Comparison of ENCODE assay signal across 8 mouse cellular contexts in the genomic region with DNA sequence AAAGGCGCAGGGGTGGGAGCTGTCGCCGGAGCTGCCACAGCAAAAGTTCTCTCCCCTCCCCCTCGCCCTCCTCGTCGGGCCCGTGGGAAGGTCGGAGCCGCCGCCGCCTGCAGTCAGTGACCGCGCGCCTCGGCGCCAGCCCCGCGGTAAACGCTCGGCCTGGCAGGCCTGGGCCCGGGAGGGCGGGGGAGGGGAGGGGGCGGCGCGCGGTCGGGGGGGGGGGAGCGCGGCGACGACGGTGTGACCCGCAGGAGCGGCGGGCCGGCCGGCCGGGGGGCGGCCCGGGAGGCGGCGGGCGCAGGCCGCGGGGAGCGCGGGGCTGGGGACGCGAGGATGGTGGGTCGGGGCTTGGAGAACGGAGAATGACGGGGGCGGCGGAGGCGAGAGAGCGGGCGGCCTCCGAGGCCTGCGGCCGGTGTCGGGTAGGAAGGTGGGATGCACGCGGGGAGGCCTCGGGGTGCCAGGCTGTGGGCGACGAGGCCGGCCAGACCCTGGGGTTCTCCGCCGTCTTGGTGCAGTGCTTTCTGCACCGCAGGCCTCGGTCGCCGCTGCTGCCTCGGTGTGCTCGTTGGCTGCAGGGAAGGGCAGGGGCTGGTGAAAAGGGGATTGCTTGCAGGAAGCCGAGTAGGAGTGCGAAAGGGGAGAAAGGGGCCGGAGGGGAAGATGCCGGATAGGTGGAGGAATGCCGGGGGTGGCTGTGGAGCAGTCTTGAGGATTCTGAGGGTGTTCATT. TPM values are rescaled to one million over a fixed set of nuclear protein-coding genes. Genes with fewer than 3 reads are reported as not detected.
DNase-seq lines count a peak whose midpoint lies in the region; ATAC-seq and TF ChIP-seq lines count a peak whose summit lies in the region.

No protein-coding gene starts in this region.

- peak overlapping the region; percentile 85 for H3K9ac ChIP-seq in intestine, embryonic 14.5 days (ENCODE audit: low read length)
- H3K9ac ChIP-seq in limb, embryonic 14.5 days (ENCODE audit: low read depth, low read length, severe bottlenecking): peak overlapping the region; percentile 95
- peak overlapping the region; percentile 97 for H3K9ac ChIP-seq in midbrain, embryonic 16.5 days (ENCODE audit: low read depth, low read length)

- H3K36me3 ChIP-seq in intestine, embryonic 14.5 days (ENCODE audit: control insufficient read depth, insufficient read depth, low read length): no peaks in the 10 kb centered on the region
- H3K36me3 ChIP-seq in limb, embryonic 14.5 days (ENCODE audit: control insufficient read depth, insufficient read depth, low read length): peaks cover 7% of the 10 kb centered on the region; the same call in 1 of the 2 replicates
- no peaks in the 10 kb centered on the region for H3K36me3 ChIP-seq in midbrain, embryonic 16.5 days (ENCODE audit: control insufficient read depth, insufficient read depth, low read length)

- TF ChIP-seq CTCF in cortical plate, adult 2 months (IDR thresholded peaks at IDR 0.05; ENCODE audit: extremely low read depth, insufficient read depth, low read length): no peak

- H3K4me1 ChIP-seq in cortical plate, adult 2 months (ENCODE audit: control insufficient read depth, insufficient read depth, low read length): peaks cover 4% of the 10 kb centered on the region
- H3K4me1 ChIP-seq in intestine, embryonic 14.5 days (replicated peaks; ENCODE audit: control insufficient read depth, insufficient read depth, low read length): peaks cover 4% of the 10 kb centered on the region; the same call in 1 of the 2 replicates
- H3K4me1 ChIP-seq in limb, embryonic 14.5 days (ENCODE audit: control insufficient read depth, insufficient read depth, low read length): peaks cover 10% of the 10 kb centered on the region
- H3K4me1 ChIP-seq in midbrain, embryonic 16.5 days (ENCODE audit: control insufficient read depth, insufficient read depth, low read length): peaks cover 24% of the 10 kb centered on the region

- WGBS in intestine, embryonic 14.5 days: 1% methylated on average over 43 of the region's 80 CpGs
- WGBS in limb, embryonic 14.5 days: 2% methylated on average over 45 of the region's 80 CpGs
- WGBS in midbrain, embryonic 16.5 days: under 1% methylated on average over 30 of the region's 80 CpGs

- H3K4me3 ChIP-seq in cortical plate, adult 2 months (ENCODE audit: insufficient read depth, low read length): peak overlapping the region; percentile 99
- peak overlapping the region; percentile 66 for H3K4me3 ChIP-seq in intestine, embryonic 14.5 days (ENCODE audit: low read depth, low read length)
- peak overlapping the region; percentile 89 for H3K4me3 ChIP-seq in limb, embryonic 14.5 days (replicated peaks; ENCODE audit: low read length)
- H3K4me3 ChIP-seq in midbrain, embryonic 16.5 days (ENCODE audit: low read depth, low read length): peak overlapping the region; percentile 93

- peak overlapping the region; percentile 98 for H3K27ac ChIP-seq in cortical plate, adult 2 months (ENCODE audit: insufficient read depth, low read length)
- peak overlapping the region; percentile 89 for H3K27ac ChIP-seq in intestine, embryonic 14.5 days (ENCODE audit: low read depth)
- H3K27ac ChIP-seq in limb, embryonic 14.5 days (replicated peaks; ENCODE audit: low read depth, low read length): peak overlapping the region; percentile 96
- peak overlapping the region; percentile 97 for H3K27ac ChIP-seq in midbrain, embryonic 16.5 days (ENCODE audit: low read length)

- H3K4me2 ChIP-seq in intestine, embryonic 14.5 days (ENCODE audit: low read length): peak overlapping the region; percentile 81
- H3K4me2 ChIP-seq in limb, embryonic 14.5 days (replicated peaks; ENCODE audit: low read depth, low read length, severe bottlenecking): peak overlapping the region; percentile 91
- peak overlapping the region; percentile 69 for H3K4me2 ChIP-seq in midbrain, embryonic 16.5 days (ENCODE audit: low read length)

- ATAC-seq in intestine, embryonic 14.5 days (replicated peaks; ENCODE audit: low FRiP score, low TSS enrichment, low read depth): peak; percentile 78
- ATAC-seq in limb, embryonic 14.5 days (ENCODE audit: low FRiP score, low read depth): peak; percentile 82
- peak; percentile 85 for ATAC-seq in midbrain, embryonic 16.5 days

- DNase-seq in urinary bladder, adult 2 months (ENCODE audit: low spot score): peak; percentile 52
- DNase-seq in urinary bladder, postnatal 10 days (ENCODE audit: low spot score): no peak
- peak; percentile 8 to 27 for DNase-seq in gastrocnemius, adult 8-10 months (ENCODE audit: low spot score in 2 of 2)
- peak; percentile 87 for DNase-seq in intestine, embryonic 14.5 days (ENCODE audit: low spot score)
- DNase-seq in limb, embryonic 14.5 days (ENCODE audit: low spot score): no peak
- DNase-seq in spleen, postnatal 4 days (ENCODE audit: low spot score in 2 of 2): peak; percentile 48 to 80

- no peaks in the 10 kb centered on the region for H3K27me3 ChIP-seq in intestine, embryonic 14.5 days (replicated peaks; ENCODE audit: control insufficient read depth, insufficient read depth, low read length)
- no peaks in the 10 kb centered on the region for H3K27me3 ChIP-seq in limb, embryonic 14.5 days (ENCODE audit: control insufficient read depth, insufficient read depth, low read length)
- no peaks in the 10 kb centered on the region for H3K27me3 ChIP-seq in midbrain, embryonic 16.5 days (ENCODE audit: control insufficient read depth, insufficient read depth, low read depth, low read length)

- no peak for TF ChIP-seq POLR2A in cortical plate, adult 2 months (IDR thresholded peaks at IDR 0.05; ENCODE audit: extremely low read depth, insufficient read depth, low read length)
- 0 out of 2 replicates have a peak, but pooled peaks have one; percentile 24 for TF ChIP-seq POLR2A in limb, embryonic 14.5 days (IDR thresholded peaks at IDR 0.05; ENCODE audit: borderline replicate concordance, extremely low read depth, insufficient read depth, insufficient read length)

- no peaks in the 10 kb centered on the region for H3K9me3 ChIP-seq in intestine, embryonic 14.5 days (ENCODE audit: control insufficient read depth, low read length)
- no peaks in the 10 kb centered on the region for H3K9me3 ChIP-seq in limb, embryonic 14.5 days (ENCODE audit: control insufficient read depth, low read length)
- no peaks in the 10 kb centered on the region for H3K9me3 ChIP-seq in midbrain, embryonic 16.5 days (replicated peaks; ENCODE audit: control insufficient read depth, low read length, poor library complexity, severe bottlenecking)

RNA-seq across cellular contexts. Expression of gene Zfp148, which starts 0.4 kb away (rescaled TPM):
- 19.4 and 21.4 TPM in 2 replicates for polyA plus RNA-seq in urinary bladder, adult 2 months (2012; rRNA removed)
- 35.5 and 38.6 TPM in 2 replicates for polyA plus RNA-seq in cortical plate, adult 2 months (2012; rRNA removed)
- total RNA-seq in gastrocnemius, adult 8-10 months (2022): 10 to 100 TPM; 21.7 to 33.4 (median 27.0) TPM
- 47.3 and 52.5 TPM in 2 replicates for polyA plus RNA-seq in intestine, embryonic 14.5 days (2014; fragmentation: Nextera tagmentation; extraction: Ambion mirVana)
- 23.1 and 26.6 TPM in 2 replicates for polyA plus RNA-seq in limb, embryonic 14.5 days (2012; rRNA removed)
- 50.2 and 54.1 TPM in 2 replicates for polyA plus RNA-seq in limb, embryonic 14.5 days (2014; fragmentation: Nextera tagmentation; extraction: Ambion mirVana)
- 50.4 and 57.1 TPM in 2 replicates for polyA plus RNA-seq in midbrain, embryonic 16.5 days (2015; fragmentation: Nextera tagmentation; extraction: Ambion mirVana)

Comparison
In these comparisons a context has a peak if more than half of its experiments do, and no peak if none do; other contexts are left out.
1. DNase-seq: peak in urinary bladder, adult 2 months (single experiment), gastrocnemius, adult 8-10 months (2 of 2), intestine, embryonic 14.5 days (single experiment) and spleen, postnatal 4 days (2 of 2); none in urinary bladder, postnatal 10 days (single experiment) and limb, embryonic 14.5 days (single experiment).
2. Peak in every context shown above with its lines, with median percentiles within 50 percentile points of each other: H3K27ac ChIP-seq, H3K4me3 ChIP-seq, ATAC-seq, H3K4me2 ChIP-seq and H3K9ac ChIP-seq.